In genomic region chr13:29550203-29550602, GRCm38 (mm10) we compare ENCODE assay signal across 17 mouse cellular contexts.
DNase-seq lines count a peak whose midpoint lies in the region; ATAC-seq and TF ChIP-seq lines count a peak whose summit lies in the region.
"Had no signal": no experiment of that assay in that cellular context is flagged by ENCODE, and none has a peak within 500 bp of the region (broad histone marks: within the 10 kb centered on the region; RNA-seq: fewer than 3 reads in every experiment).

No protein-coding gene starts in this region.

- no peak for DNase-seq in heart, embryonic 10.5 days (ENCODE audit: low spot score)
- peak; percentile 43 to 52 for DNase-seq in right cerebral cortex, postnatal 10 days (ENCODE audit: low spot score in 2 of 2)
- no peak for DNase-seq in right cerebral cortex, postnatal 25 days
- peak; percentile 71 for DNase-seq in forebrain, postnatal 0 days
- DNase-seq in spleen, postnatal 14 days (ENCODE audit: low spot score in 2 of 2) = no peak
- DNase-seq in embryo, embryonic 9.5 days (ENCODE audit: extremely low spot score) = no peak
- DNase-seq: adrenal gland, postnatal 25 days; gastrocnemius, adult 2 months; layer of hippocampus, postnatal 36 days; lung, embryonic 14.5 days; thymus, adult 2 months had no signal

- WGBS in heart, embryonic 11.5 days (ENCODE audit: insufficient replicate concordance) = 67% methylated on average over 6 of the region's 6 CpGs
- 65% methylated on average over 6 of the region's 6 CpGs for WGBS in heart, embryonic 10.5 days
- 69% methylated on average over 6 of the region's 6 CpGs for WGBS in forebrain, postnatal 0 days

- no peaks in the 10 kb centered on the region for H3K27me3 ChIP-seq in heart, embryonic 11.5 days (ENCODE audit: control insufficient read depth, insufficient read depth, low read length)
- H3K27me3 ChIP-seq in heart, embryonic 10.5 days (ENCODE audit: insufficient read depth, poor library complexity, severe bottlenecking) = no peaks in the 10 kb centered on the region
- no peaks in the 10 kb centered on the region for H3K27me3 ChIP-seq in forebrain, postnatal 0 days (ENCODE audit: insufficient read depth, low read length)
- H3K27me3 ChIP-seq: hindbrain, embryonic 15.5 days; kidney, embryonic 15.5 days; liver, embryonic 12.5 days; midbrain, embryonic 15.5 days had no signal

- H3K9ac ChIP-seq in heart, embryonic 11.5 days (ENCODE audit: low read depth, low read length) = no peak overlapping the region
- H3K9ac ChIP-seq in forebrain, postnatal 0 days = no peak overlapping the region
- H3K9ac ChIP-seq: hindbrain, embryonic 15.5 days; kidney, embryonic 15.5 days; liver, embryonic 12.5 days; lung, embryonic 14.5 days; midbrain, embryonic 15.5 days had no signal

- no peaks in the 10 kb centered on the region; the same call in 1 of the 2 replicates for H3K4me1 ChIP-seq in heart, embryonic 11.5 days (ENCODE audit: control insufficient read depth, insufficient read depth, low read length)
- H3K4me1 ChIP-seq in heart, embryonic 10.5 days = peaks cover 11% of the 10 kb centered on the region
- H3K4me1 ChIP-seq in forebrain, postnatal 0 days (ENCODE audit: insufficient read depth) = no peaks in the 10 kb centered on the region
- H3K4me1 ChIP-seq: liver, embryonic 12.5 days; midbrain, embryonic 15.5 days had no signal

- ATAC-seq in heart, embryonic 11.5 days (replicated peaks; ENCODE audit: insufficient number of reproducible peaks, low FRiP score, low TSS enrichment) = no peak
- peak; percentile 90 for ATAC-seq in forebrain, postnatal 0 days
- ATAC-seq: intestine, embryonic 16.5 days; liver, embryonic 12.5 days; midbrain, embryonic 15.5 days had no signal

- H3K27ac ChIP-seq in heart, embryonic 11.5 days (ENCODE audit: low read depth, low read length) = peak overlapping the region; percentile 54
- H3K27ac ChIP-seq in heart, embryonic 10.5 days = no peak overlapping the region
- no peak overlapping the region for H3K27ac ChIP-seq in forebrain, postnatal 0 days (ENCODE audit: low read depth, low read length)
- H3K27ac ChIP-seq: gastrocnemius, adult 2 months; hindbrain, embryonic 15.5 days; kidney, embryonic 15.5 days; liver, embryonic 12.5 days; midbrain, embryonic 15.5 days had no signal

- no peaks in the 10 kb centered on the region for H3K36me3 ChIP-seq in heart, embryonic 11.5 days (ENCODE audit: control insufficient read depth, insufficient read depth, low read length)
- H3K36me3 ChIP-seq in heart, embryonic 10.5 days = no peaks in the 10 kb centered on the region
- H3K36me3 ChIP-seq in forebrain, postnatal 0 days (ENCODE audit: insufficient read depth) = no peaks in the 10 kb centered on the region
- H3K36me3 ChIP-seq: hindbrain, embryonic 15.5 days; kidney, embryonic 15.5 days; liver, embryonic 12.5 days; midbrain, embryonic 15.5 days had no signal

- TF ChIP-seq CTCF in forebrain, postnatal 0 days (IDR thresholded peaks at IDR 0.05; ENCODE audit: low read depth) = no peak

- no peak overlapping the region for H3K4me3 ChIP-seq in heart, embryonic 11.5 days (ENCODE audit: low read depth, low read length)
- H3K4me3 ChIP-seq in heart, embryonic 10.5 days = no peak overlapping the region
- no peak overlapping the region for H3K4me3 ChIP-seq in forebrain, postnatal 0 days (ENCODE audit: low read depth, low read length)
- H3K4me3 ChIP-seq: gastrocnemius, adult 2 months; hindbrain, embryonic 15.5 days; kidney, embryonic 15.5 days; liver, embryonic 12.5 days; midbrain, embryonic 15.5 days had no signal

- H3K4me2 ChIP-seq in heart, embryonic 11.5 days = no peak overlapping the region
- H3K4me2 ChIP-seq in forebrain, postnatal 0 days (ENCODE audit: low read depth) = no peak overlapping the region
- H3K4me2 ChIP-seq: hindbrain, embryonic 15.5 days; kidney, embryonic 15.5 days; liver, embryonic 12.5 days; lung, embryonic 14.5 days; midbrain, embryonic 15.5 days had no signal

- no peaks in the 10 kb centered on the region for H3K9me3 ChIP-seq in heart, embryonic 11.5 days (replicated peaks; ENCODE audit: control insufficient read depth, low read length)
- H3K9me3 ChIP-seq in heart, embryonic 10.5 days = no peaks in the 10 kb centered on the region
- no peaks in the 10 kb centered on the region for H3K9me3 ChIP-seq in forebrain, postnatal 0 days (ENCODE audit: low read length)
- H3K9me3 ChIP-seq: hindbrain, embryonic 15.5 days; kidney, embryonic 15.5 days; liver, embryonic 12.5 days; midbrain, embryonic 15.5 days had no signal

Comparison
In these comparisons a context has a peak if more than half of its experiments do, and no peak if none do; other contexts are left out.
1. DNase-seq: peak in right cerebral cortex, postnatal 10 days (2 of 2) and forebrain, postnatal 0 days (single experiment); none in heart, embryonic 10.5 days (single experiment), right cerebral cortex, postnatal 25 days (single experiment), spleen, postnatal 14 days (0 of 2) and embryo, embryonic 9.5 days (single experiment).